Mouse (Mus musculus) mouse embryonic stem cell (cell line): ENCODE measurements around the gene Ebi3.
"Not testable (repeated sequence)": the region's sequence is repeated elsewhere in the genome, so short reads cannot be mapped to it uniquely, and the experiment has no call there.

Experiments used
- in situ Hi-C, 2 experiments: fragments of 300-500 bp; cut with MboI; formaldehyde crosslinking; loops; 1 replicate in 1 of 2; 3 replicates in 1 of 2; pipeline ENCODE4 v1.14.3; 2019 to 2020; ENCODE audit warnings: low sequenced_read_pairs in 2 of 2, low pct_unique_long_range_greater_than_20kb in 1 of 2, mixed read lengths in 1 of 2; ENCODE audit not compliant: unreplicated experiment in 1 of 2

The Ebi3 gene

DNA sequence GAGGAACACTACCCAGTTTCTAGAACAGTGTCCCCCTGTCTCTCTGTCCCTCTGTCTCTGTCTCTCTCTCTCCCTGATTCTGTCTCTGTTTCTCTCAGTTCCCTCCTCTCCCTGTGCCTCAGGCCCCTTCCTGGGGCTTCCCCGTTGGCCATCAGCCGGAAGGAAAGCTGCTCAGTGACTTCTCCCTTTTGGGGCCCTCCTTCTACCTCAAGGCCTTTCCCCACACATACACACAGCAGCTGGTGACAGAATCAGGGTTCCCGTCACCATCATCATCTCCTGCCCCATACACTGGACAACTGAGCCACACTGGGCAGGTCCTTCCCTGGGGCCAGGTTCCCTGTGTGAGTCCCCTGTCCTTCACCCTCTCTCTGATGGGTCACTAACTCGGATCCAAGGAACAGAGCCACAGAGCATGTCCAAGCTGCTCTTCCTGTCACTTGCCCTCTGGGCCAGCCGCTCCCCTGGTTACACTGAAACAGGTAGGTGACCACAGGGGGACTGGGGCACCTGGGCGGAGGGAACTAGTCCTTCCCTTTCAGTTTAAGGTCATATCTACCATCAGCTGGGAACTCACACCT, at the start of gene Ebi3:
Gene Ebi3, plus strand, starts transcription at position 194 of the 581 bp plus-strand sequence.
- in situ Hi-C loops, result no loop called here

DNA sequence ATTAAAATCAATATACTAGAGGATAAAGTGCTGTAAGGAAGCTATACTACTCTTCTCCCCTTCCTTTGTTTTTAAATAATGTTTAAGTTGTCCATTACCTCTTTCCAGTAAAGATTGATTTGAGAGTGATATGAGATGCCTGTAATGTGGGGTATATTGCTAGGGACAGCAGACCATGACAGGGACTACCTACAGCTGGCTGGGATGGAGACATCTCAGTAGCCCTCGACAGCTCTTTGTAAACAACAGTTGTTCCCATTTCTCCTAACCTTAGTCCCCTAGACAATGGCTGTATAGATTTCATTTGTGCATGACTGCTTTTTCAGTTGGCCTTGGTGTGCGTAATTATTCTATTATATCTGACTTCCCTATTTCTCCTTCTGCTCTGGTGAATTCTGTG, 49.4 kb upstream of the Ebi3 start:
- in situ Hi-C loops, result no loop called here

GRCm38 (mm10) chr17:55903687-55904086, 48.8 kb upstream of the Ebi3 start:
- in situ Hi-C loops, result no loop called here

DNA sequence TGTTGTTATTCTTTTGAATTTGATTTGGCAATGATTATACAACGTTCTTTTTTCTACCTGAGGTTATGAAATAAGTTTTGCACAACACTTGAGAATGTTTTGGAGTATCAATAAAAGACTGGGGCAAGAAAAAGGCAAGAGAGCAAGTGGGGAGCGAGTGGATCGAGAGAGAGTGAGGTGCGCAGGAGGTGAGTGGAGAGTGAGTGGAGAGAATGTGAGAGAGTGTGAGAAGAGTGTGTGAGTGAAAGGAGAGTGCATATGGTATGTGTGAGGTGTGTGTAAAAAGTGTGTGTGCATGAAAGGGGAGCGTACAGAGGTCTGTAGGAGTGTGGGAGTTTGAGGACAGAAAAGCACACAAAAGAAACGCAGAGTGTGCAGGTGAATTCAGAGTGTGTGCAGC, 48.3 kb upstream of the Ebi3 start:
- in situ Hi-C loops, result no loop called here

GRCm38 (mm10) chr17:55906669-55907068, 45.8 kb upstream of the Ebi3 start:
- in situ Hi-C loops, result no loop called here

GRCm38 (mm10) chr17:55931553-55932502, 20.6 kb upstream of the Ebi3 start:
- in situ Hi-C loops, result no loop called here

DNA sequence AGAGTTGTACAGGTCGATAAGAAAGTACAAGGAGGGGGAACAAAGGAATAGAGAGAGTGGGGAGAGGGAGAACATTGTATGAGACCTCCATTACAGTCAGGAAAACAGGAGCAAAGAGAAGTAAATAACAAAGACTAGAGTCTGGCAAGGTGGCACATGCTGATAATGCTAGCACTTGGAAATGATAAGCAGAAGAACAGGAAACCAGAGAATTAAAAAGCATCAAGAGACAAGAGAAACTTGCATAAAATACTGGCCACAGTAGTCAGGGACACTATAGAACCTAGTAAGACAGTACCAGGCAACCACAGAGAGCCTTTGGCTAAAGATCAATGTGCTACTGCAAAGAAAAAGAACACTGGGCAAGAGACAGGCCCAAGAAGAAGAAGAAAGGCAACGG, 19.8 kb upstream of the Ebi3 start:
- in situ Hi-C loops, result no loop called here

DNA sequence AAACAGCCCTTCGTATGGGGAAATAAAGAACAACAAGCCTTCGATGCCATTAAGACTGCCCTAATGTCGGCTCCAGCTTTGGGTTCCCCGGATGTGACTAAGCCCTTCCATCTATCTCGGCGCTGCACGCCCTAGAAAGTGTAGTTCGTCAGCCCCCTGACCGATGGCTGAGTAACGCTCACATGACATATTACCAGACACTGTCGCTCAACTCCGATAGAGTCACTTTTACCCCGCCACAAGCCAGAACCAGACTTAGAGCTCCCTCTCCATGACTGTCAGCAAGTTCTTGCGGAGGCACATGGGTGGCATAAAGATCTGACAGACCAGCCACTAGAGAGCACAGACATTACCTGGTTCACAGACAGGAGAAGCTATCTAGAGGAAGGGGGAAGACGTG, 19.2 kb upstream of the Ebi3 start:
- in situ Hi-C loops, result no loop called here

GRCm38 (mm10) chr17:55944387-55944865, 8.0 kb upstream of the Ebi3 start:
- in situ Hi-C loops, result not testable (repeated sequence)

DNA sequence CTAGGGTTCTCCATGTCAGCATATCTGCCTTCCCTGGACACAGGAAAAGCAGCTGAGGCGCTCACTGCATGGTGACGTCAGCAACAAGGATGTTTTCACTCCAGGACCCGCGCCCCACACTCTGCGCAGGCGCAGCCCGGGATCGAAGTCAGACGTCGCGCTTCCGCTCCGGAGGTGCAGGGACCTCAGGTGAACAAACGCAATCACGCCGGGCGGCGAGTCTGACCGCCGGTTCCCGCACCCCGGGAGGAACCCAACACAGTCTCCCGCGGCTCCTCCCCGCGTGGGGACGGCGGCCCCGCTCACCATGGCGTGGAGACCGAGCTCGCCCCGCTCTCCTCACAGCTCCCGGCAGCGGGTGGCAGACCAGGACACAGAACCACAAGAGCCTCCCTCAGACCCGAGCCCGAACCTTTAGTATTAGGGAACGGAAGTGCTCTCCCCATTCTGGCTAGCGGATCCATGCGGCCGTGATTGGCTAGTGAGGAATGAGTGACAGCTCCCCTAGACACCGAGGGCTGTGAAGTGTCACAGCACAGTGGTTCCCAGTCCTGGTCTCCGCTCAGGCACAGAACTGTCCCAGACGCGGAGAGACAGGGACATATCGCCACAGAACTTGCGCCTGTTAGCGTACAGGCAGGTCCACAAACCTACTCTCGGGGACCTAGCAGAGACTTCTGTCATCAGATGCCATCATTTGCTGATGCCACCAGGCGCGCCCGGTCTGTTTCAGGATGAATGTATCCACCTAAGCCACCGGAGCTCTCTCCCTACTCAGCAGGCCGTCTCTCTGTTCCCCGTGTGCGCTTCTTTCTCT, 7.4 kb upstream of the Ebi3 start:
- in situ Hi-C loops, result not testable (repeated sequence)

DNA sequence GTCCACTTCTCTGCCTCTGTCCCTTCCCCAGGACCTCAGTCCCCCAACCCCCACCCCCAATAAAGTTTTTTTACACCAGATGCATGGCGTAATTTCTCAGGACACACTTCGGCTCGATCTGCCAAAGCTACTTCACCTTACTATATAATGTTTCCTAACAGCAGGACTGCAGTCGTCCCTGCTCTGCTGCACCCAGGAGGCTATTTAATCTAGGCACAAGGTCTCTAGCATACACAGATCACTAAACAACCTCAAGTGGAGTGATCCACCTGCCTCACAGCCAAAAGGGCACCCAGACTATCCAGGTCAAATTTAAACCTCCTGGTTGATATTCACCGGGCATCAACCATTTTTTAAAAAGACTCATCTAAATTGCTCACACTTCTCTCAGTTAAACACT, 6.7 kb upstream of the Ebi3 start:
- in situ Hi-C loops, result no loop called here

GRCm38 (mm10) chr17:55948647-55949046, 3.8 kb upstream of the Ebi3 start:
- in situ Hi-C loops, result no loop called here

DNA sequence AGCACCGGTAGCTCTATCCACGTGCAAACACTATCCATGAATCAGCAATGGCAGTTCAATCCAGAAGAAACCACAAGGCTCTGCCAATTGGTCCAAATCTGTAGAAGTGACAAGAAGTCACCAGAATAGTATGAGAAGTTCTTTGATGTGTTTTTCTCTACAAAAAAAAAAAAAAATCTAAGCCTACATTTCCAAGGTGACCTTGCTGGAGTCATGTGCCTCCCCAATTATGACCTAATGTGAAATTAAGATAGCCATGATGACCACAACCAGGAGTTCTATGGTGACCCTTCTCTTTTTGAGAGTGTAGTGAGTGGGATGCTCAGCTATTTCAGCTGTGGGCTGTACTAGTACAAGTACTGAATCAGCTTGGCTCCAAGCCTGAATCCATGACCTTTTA, 3.0 kb upstream of the Ebi3 start, which contains the start of gene Zfp119b:
Gene Zfp119b, minus strand, starts transcription at position 101 of the 400 bp plus-strand sequence.
- in situ Hi-C loops, result no loop called here

GRCm38 (mm10) chr17:55950601-55951000, 1.8 kb upstream of the Ebi3 start:
- in situ Hi-C loops, result no loop called here

- in situ Hi-C loops, result no loop called here
These were observed 399 bp upstream of the Ebi3 start for GRCm38 (mm10) chr17:55952041-55952440.

GRCm38 (mm10) chr17:55953751-55954150, 1.3 kb downstream of the Ebi3 start:
- in situ Hi-C loops, result no loop called here

DNA sequence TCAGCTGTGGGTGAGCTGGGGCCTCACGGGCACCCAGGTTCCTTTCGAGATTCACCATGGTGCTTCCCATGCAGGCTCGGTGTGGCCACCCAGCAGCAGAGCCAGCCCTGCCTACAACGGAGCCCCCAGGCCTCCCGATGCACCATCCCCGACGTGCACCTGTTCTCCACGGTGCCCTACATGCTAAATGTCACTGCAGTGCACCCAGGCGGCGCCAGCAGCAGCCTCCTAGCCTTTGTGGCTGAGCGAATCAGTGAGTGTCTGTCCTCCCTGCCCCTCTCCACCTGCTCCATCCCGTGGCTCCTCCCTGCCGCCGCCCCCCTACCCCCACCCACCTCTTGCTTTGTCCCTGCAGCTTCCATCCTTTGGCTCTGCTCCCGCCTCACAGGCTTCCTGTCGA, 1.8 kb downstream of the Ebi3 start:
- in situ Hi-C loops, result no loop called here

- in situ Hi-C loops, result no loop called here
These were observed 3.7 kb downstream of the Ebi3 start for GRCm38 (mm10) chr17:55956129-55956528.

GRCm38 (mm10) chr17:55956591-55956990, 4.2 kb downstream of the Ebi3 start:
- in situ Hi-C loops, result no loop called here
